Mouse (Mus musculus) frontal cortex, postnatal 10 days (tissue): ENCODE results near the gene Aamdc.

ENCODE experiments used
- DNase-seq, 2 experiments: peaks; one replicate each; pipeline ENCODE4 v3.0.0; 2022; ENCODE audit warnings: low spot score in 2 of 2, mixed read lengths in 1 of 2

The Aamdc gene

GRCm38 (mm10) chr7:97514786-97515185 lies 64.5 kb downstream of the Aamdc start:
- no peak for DNase-seq

- DNase-seq: no peak
Measured at GRCm38 (mm10) chr7:97500555-97501209, 78.6 kb downstream of the Aamdc start.
